Mouse (Mus musculus) stomach, postnatal 0 days (tissue): Measurements from ENCODE around the gene AW011738. TPM values are rescaled to one million over a fixed set of nuclear protein-coding genes. Genes with fewer than 3 reads are reported as not detected.

ENCODE experiments used
- ATAC-seq: fragments of 200-750 bp; cut with Nextera tagmentation; 2 replicates; pipeline ENCODE4 v1.8.0; 2017; ENCODE audit not compliant: low FRiP score, low TSS enrichment
- DNase-seq: peaks from one replicate; pipeline ENCODE4 v3.0.0-alpha.2; 2016; ENCODE audit warnings: low spot score
- H3K27ac ChIP-seq: fragments of 300-500 bp; sonication (generic); replicated peaks from 2 replicates; pipeline ENCODE4 v1.5.1; 2014; ENCODE audit warnings: mild to moderate bottlenecking, control low read depth
- H3K27me3 ChIP-seq: fragments of 300-500 bp; sonication (generic); 2 replicates; pipeline ENCODE4 v1.6.1; 2014; ENCODE audit warnings: low read length; ENCODE audit not compliant: control insufficient read depth, insufficient read depth
- H3K36me3 ChIP-seq: fragments of 300-500 bp; sonication (generic); 2 replicates; pipeline ENCODE4 v1.6.1; 2014; ENCODE audit warnings: low read length, mixed read lengths; ENCODE audit not compliant: control insufficient read depth, insufficient read depth
- H3K4me1 ChIP-seq: fragments of 300-500 bp; sonication (generic); replicated peaks from 2 replicates; pipeline ENCODE4 v1.6.1; 2014; ENCODE audit warnings: antibody characterized with exemption; ENCODE audit not compliant: control insufficient read depth, insufficient read depth
- H3K4me2 ChIP-seq: fragments of 300-500 bp; sonication (generic); replicated peaks from 2 replicates; pipeline ENCODE4 v1.6.1; 2014; ENCODE audit warnings: low read depth, mild to moderate bottlenecking, control low read depth, moderate library complexity
- H3K4me3 ChIP-seq: fragments of 300-500 bp; sonication (generic); 2 replicates; pipeline ENCODE4 v1.5.1; 2014; ENCODE audit warnings: low read depth, low read length, control low read depth
- H3K9ac ChIP-seq: fragments of 300-500 bp; sonication (generic); 2 replicates; pipeline ENCODE4 v1.6.1; 2014; ENCODE audit warnings: mild to moderate bottlenecking, low read length, control low read depth, mixed read lengths
- H3K9me3 ChIP-seq: fragments of 300-500 bp; sonication (generic); 2 replicates; pipeline ENCODE4 v1.6.1; 2016; ENCODE audit warnings: low read length; ENCODE audit not compliant: control insufficient read depth
- CTCF ChIP-seq: IDR thresholded peaks from 2 replicates; pipeline ENCODE4 v1.5.1; 2016; ENCODE audit warnings: antibody characterized with exemption, low read depth, mild to moderate bottlenecking, moderate library complexity
- EP300 ChIP-seq: optimal IDR thresholded peaks from 2 replicates; pipeline ENCODE3; 2016; ENCODE audit warnings: antibody characterized with exemption
- WGBS: fragments of 180-500 bp; shearing (Covaris S2); extraction: QIAGEN DNeasy Blood & Tissue Kit; methylation state at CpG from one replicate; pipeline ENCODE4 v1.1.7; 2014; 5-methylcytosine and 5-hydroxymethylcytosine counted together
- polyA plus RNA-seq: library from polyadenylated mRNA; unstranded; fragments of >200 nt; fragmentation: Nextera tagmentation; extraction: Ambion mirVana; gene quantifications from 2 replicates; pipeline ENCODE4 v1.2.1, GENCODE M21; 2015

Gene AW011738
- polyA plus RNA-seq, 1 experiment from 2014 or later, result 1.2 TPM

DNA sequence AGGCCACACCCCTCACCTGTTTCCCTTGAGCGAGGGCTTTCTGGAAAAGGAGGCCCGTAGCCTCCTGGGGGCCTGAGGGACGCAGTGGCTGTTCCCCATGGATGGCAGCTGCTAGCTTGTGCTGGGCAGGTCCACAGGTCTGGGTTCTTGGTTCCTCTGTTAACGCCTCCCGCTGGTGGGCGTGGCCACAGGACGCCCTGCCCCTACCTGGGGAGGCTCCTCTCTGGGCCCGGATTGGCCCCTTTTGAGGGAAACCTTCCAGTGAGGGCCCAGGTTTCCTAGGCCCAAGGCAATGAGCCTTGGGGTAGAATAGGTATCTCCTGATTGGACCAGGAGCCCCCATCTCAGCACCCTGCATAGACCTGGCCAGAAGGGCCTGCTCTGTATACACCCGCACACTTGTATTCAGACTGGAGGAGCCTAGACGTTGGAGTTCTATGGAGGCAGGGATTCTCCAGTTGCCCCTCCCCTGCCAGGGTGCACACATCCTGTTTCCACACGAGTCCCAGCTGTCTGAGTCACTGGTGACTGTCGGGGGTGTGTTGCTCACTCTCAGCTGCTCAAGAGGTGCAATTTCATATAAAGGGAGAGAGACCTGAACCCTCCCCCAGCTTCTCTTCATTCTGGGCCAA lies 25.4 kb downstream of the AW011738 start:
- Histone ChIP-seq H3K27me3 (no peaks in the 10 kb centered on the region), H3K4me2 (peak overlapping the region; percentile 51), H3K4me3 (peak overlapping the region; percentile 36), H3K4me1 (peaks cover 4% of the 10 kb centered on the region), H3K9me3 (no peaks in the 10 kb centered on the region), H3K27ac (peak overlapping the region; percentile 81), H3K9ac (peak overlapping the region; percentile 53), H3K36me3 (peaks cover 14% of the 10 kb centered on the region)
- ATAC-seq, result peak; percentile 69
- WGBS, result 22% methylated on average over 12 of the region's 12 CpGs
- TF ChIP-seq EP300 (no peak), CTCF (no peak)
- peak; percentile 70 for DNase-seq

DNA sequence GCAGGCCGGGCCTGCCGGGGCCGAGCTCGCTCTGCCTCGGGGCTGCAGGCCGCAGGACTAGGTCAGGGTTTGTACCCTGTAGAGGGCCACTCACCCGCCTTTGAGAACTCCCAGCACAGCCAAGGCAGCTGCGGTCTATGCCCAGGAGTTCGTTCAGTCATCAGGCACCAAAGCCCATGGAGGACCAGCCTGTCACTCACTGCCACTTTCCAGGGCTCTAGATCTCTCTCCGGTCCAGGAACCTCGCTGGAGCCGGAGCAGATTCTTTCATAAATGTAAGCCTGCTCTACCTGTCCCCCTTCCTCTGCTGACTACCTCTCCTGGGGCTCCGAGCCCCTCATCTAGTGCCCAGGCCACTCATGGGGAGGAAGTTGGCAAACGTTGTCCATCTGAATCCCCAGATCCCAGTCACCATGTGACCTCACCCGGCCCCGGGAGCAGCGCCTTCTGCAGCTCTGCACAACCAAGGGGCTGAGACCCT lies 31.0 kb downstream of the AW011738 start:
- DNase-seq (peak; percentile 36), ATAC-seq (no peak)
- H3K27ac ChIP-seq, result peak overlapping the region; percentile 49; the same call in 1 of the 2 replicates

DNA sequence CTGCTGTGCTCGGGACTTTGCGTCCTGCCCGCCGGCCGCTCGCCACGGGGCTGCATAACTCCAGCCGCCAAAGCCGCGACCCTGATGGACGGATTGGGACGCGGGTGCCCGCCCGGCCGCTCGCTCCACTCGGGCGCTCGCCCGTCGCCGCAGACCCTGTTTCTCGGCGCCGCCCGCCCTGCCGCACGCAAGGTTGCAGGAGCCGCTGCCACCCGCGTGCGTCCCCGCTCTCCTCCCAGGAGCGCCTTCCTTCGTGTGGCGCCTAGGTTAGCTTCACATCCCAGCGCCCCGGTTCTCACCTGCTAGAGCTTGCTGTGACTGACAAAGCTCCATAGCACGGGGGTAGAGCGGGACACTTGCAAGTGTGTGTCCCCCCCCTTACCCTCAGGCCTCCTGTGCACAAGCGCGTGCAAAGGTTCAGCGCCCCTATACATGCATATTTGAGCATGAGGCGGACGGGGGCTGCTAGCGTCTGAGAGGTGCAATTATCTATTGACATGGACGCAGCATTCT lies 31.7 kb downstream of the AW011738 start, which contains the start of gene Plekhn1:
TSS of gene Plekhn1 (minus strand) at position 157 of the 513 bp plus-strand sequence.
- no peaks in the 10 kb centered on the region for H3K9me3 ChIP-seq
- H3K27ac ChIP-seq, result peak within 1 kb of the TSS; percentile 93
- no peaks in the 10 kb centered on the region; the same call in 1 of the 2 replicates for H3K4me1 ChIP-seq
- peak; percentile 82 for DNase-seq
- under 1% methylated on average over 39 of the region's 48 CpGs for WGBS
- no peak for TF ChIP-seq EP300
- peak; percentile 1; the same call in 1 of the 2 replicates for TF ChIP-seq CTCF
- peak within 1 kb of the TSS; percentile 87 for H3K4me3 ChIP-seq
- peak; percentile 21 for ATAC-seq
- H3K27me3 ChIP-seq, result no peaks in the 10 kb centered on the region
- peaks cover 18% of the 10 kb centered on the region for H3K36me3 ChIP-seq
- peak within 1 kb of the TSS; percentile 96 for H3K4me2 ChIP-seq
- peak within 1 kb of the TSS; percentile 67 for H3K9ac ChIP-seq

More for the DNA sequence above, 31.0 kb downstream of the AW011738 start:
- H3K9ac ChIP-seq, result peak overlapping the region; percentile 67
- H3K4me2 ChIP-seq, result peak overlapping the region; percentile 96
- no peaks in the 10 kb centered on the region for H3K27me3 ChIP-seq
- H3K4me3 ChIP-seq, result peak overlapping the region; percentile 65
- TF ChIP-seq CTCF, result no peak
- no peak for TF ChIP-seq EP300
- peaks cover 16% of the 10 kb centered on the region for H3K36me3 ChIP-seq
- no peaks in the 10 kb centered on the region; the same call in 1 of the 2 replicates for H3K4me1 ChIP-seq
- WGBS, result 7% methylated on average over 17 of the region's 17 CpGs
- no peaks in the 10 kb centered on the region for H3K9me3 ChIP-seq

DNA sequence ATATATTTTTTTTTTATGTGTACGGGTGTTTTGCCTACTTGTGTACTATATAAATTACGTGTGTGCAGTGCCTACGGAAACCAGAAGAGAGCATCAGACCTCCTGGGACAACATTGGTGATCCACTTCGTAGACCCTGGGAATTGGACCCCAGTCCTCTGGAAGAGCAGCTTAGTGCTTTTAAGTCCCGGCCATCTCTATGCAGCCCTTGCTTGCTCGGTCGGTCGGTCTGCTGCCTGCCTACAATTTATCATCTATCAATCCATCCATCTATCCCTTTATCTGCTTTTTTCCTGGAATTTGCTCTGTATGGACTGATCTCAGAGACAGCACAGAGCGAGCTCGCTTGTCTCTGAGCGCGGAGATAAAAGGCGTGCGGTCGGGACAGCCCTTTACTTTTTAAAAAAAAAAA lies 32.3 kb downstream of the AW011738 start:
- Histone ChIP-seq H3K4me1 (no peaks in the 10 kb centered on the region; the same call in 1 of the 2 replicates), H3K4me3 (peak overlapping the region; percentile 87), H3K9ac (peak overlapping the region; percentile 56; the same call in 1 of the 2 replicates), H3K27ac (peak overlapping the region; percentile 93), H3K27me3 (no peaks in the 10 kb centered on the region), H3K4me2 (peak overlapping the region; percentile 96), H3K9me3 (no peaks in the 10 kb centered on the region), H3K36me3 (peaks cover 14% of the 10 kb centered on the region)
- 2% methylated on average over 15 of the region's 15 CpGs for WGBS
- DNase-seq, result no peak
- no peak for ATAC-seq
- TF ChIP-seq EP300 (no peak), CTCF (peak; percentile 55; the same call in 1 of the 2 replicates)

DNA sequence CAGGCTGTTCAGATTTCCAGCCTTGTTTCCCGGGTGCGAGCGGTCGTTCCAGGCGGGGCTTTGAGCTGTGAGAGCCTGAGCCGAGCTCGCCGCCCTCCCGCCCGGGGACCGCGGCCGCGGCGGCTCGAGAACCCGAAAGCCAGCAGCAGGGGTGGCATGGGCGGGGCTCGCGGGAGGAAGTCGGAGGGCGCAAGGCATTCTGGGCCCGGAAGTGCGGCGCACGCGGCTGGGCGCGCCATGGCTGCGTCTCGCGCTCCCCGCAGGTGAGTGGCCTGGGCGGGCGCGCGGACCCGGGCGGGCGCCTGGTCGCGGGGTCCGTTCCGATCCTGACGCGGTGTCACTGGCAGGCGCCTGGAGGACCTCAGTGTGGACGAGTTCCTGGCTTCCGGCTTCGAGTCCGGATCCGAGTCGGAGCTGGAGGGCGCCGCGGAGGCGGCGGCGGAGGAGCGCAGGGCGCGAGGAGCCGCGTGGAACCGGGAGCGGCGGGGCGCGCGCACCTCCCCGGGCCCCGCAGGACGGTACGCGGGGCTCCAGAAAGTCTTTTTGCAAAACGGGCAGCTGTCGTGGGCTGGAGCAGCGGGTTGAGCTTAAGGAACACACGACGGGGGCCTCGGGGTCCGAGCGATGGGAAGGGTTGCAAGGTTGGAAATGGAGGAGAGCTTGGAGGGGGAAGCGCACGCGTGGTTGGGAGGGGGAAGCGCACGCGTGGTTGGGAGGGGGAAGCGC lies 32.9 kb downstream of the AW011738 start, which contains the start of gene Noc2l:
TSS of gene Noc2l (plus strand) at position 203 of the 726 bp plus-strand sequence.
- Histone ChIP-seq H3K9me3 (no peaks in the 10 kb centered on the region), H3K36me3 (peaks cover 15% of the 10 kb centered on the region), H3K4me3 (peak within 1 kb of the TSS; percentile 87), H3K4me1 (no peaks in the 10 kb centered on the region; the same call in 1 of the 2 replicates), H3K27ac (peak within 1 kb of the TSS; percentile 93), H3K27me3 (no peaks in the 10 kb centered on the region), H3K4me2 (peak within 1 kb of the TSS; percentile 96), H3K9ac (peak within 1 kb of the TSS; percentile 70)
- 0 out of 2 replicates have a peak, but pooled peaks have one; percentile 12 for TF ChIP-seq CTCF
- no peak for TF ChIP-seq EP300
- under 1% methylated on average over 87 of the region's 90 CpGs for WGBS
- peak; percentile 93 for ATAC-seq
- peak; percentile 96 for DNase-seq
